ENCODE assay signal across 11 mouse cellular contexts in genomic region chr11:69683576-69683975, GRCm38 (mm10). TPM values are rescaled to one million over a fixed set of nuclear protein-coding genes. Genes with fewer than 3 reads are reported as not detected.
DNase-seq lines count a peak whose midpoint lies in the region; ATAC-seq and TF ChIP-seq lines count a peak whose summit lies in the region.
"Had no signal": no experiment of that assay in that cellular context is flagged by ENCODE, and none has a peak within 500 bp of the region (broad histone marks: within the 10 kb centered on the region; RNA-seq: fewer than 3 reads in every experiment).

No protein-coding gene starts in this region.

- no peaks in the 10 kb centered on the region for H3K9me3 ChIP-seq in forebrain, embryonic 11.5 days (ENCODE audit: control insufficient read depth, low read length)
- no peaks in the 10 kb centered on the region for H3K9me3 ChIP-seq in forebrain, embryonic 13.5 days (replicated peaks)
- H3K9me3 ChIP-seq in lung, embryonic 14.5 days (ENCODE audit: low read depth, low read length) = no peaks in the 10 kb centered on the region
- H3K9me3 ChIP-seq in intestine, embryonic 15.5 days = no peaks in the 10 kb centered on the region
- no peaks in the 10 kb centered on the region for H3K9me3 ChIP-seq in neural tube, embryonic 15.5 days (replicated peaks)
- H3K9me3 ChIP-seq in liver, embryonic 12.5 days (replicated peaks) = no peaks in the 10 kb centered on the region

- peak overlapping the region; percentile 32; the same call in 1 of the 2 replicates for H3K9ac ChIP-seq in forebrain, embryonic 11.5 days (ENCODE audit: low read length)
- H3K9ac ChIP-seq in forebrain, embryonic 13.5 days = no peak overlapping the region
- peak overlapping the region; percentile 47; the same call in 1 of the 2 replicates for H3K9ac ChIP-seq in lung, embryonic 14.5 days
- H3K9ac ChIP-seq in intestine, embryonic 15.5 days = 0 out of 2 replicates have a peak overlapping the region, but pooled peaks have one; percentile 0
- 0 out of 2 replicates have a peak overlapping the region, but pooled peaks have one; percentile 59 for H3K9ac ChIP-seq in neural tube, embryonic 15.5 days (replicated peaks)
- no peak overlapping the region for H3K9ac ChIP-seq in liver, embryonic 12.5 days

- no peak for DNase-seq in forebrain, embryonic 11.5 days (ENCODE audit: low spot score)
- no peak for DNase-seq in lung, embryonic 14.5 days
- no peak for DNase-seq in lung, postnatal 4 days
- DNase-seq: gastrocnemius, postnatal 25 days; kidney, postnatal 25 days had no signal

- no peak overlapping the region for H3K27ac ChIP-seq in forebrain, embryonic 11.5 days (ENCODE audit: low read depth, low read length)
- H3K27ac ChIP-seq in forebrain, embryonic 13.5 days = no peak overlapping the region
- peak overlapping the region; percentile 81; the same call in 1 of the 2 replicates for H3K27ac ChIP-seq in lung, embryonic 14.5 days (ENCODE audit: low read depth)
- peak overlapping the region; percentile 56; the same call in 1 of the 2 replicates for H3K27ac ChIP-seq in intestine, embryonic 15.5 days
- peak overlapping the region; percentile 95 for H3K27ac ChIP-seq in neural tube, embryonic 15.5 days (replicated peaks)
- no peak overlapping the region for H3K27ac ChIP-seq in liver, embryonic 12.5 days

- H3K4me3 ChIP-seq in forebrain, embryonic 11.5 days (ENCODE audit: low read depth, low read length) = no peak overlapping the region
- no peak overlapping the region for H3K4me3 ChIP-seq in forebrain, embryonic 13.5 days
- no peak overlapping the region for H3K4me3 ChIP-seq in lung, embryonic 14.5 days (ENCODE audit: low read depth, low read length)
- H3K4me3 ChIP-seq in intestine, embryonic 15.5 days (replicated peaks) = no peak overlapping the region
- H3K4me3 ChIP-seq in neural tube, embryonic 15.5 days (replicated peaks) = no peak overlapping the region
- no peak overlapping the region for H3K4me3 ChIP-seq in liver, embryonic 12.5 days

- no peaks in the 10 kb centered on the region for H3K27me3 ChIP-seq in forebrain, embryonic 11.5 days (ENCODE audit: control insufficient read depth, insufficient read depth, low read length)
- H3K27me3 ChIP-seq in forebrain, embryonic 13.5 days = no peaks in the 10 kb centered on the region
- H3K27me3 ChIP-seq in lung, embryonic 14.5 days (ENCODE audit: insufficient read depth, low read length) = no peaks in the 10 kb centered on the region
- no peaks in the 10 kb centered on the region for H3K27me3 ChIP-seq in intestine, embryonic 15.5 days (replicated peaks)
- no peaks in the 10 kb centered on the region; the same call in 1 of the 2 replicates for H3K27me3 ChIP-seq in neural tube, embryonic 15.5 days (replicated peaks)
- peaks cover 3% of the 10 kb centered on the region; the same call in 1 of the 2 replicates for H3K27me3 ChIP-seq in liver, embryonic 12.5 days (replicated peaks)
- H3K27me3 ChIP-seq: Patski had no signal

- TF ChIP-seq CTCF in lung, embryonic 14.5 days (IDR thresholded peaks at IDR 0.05; ENCODE audit: low read depth) = no peak

- ATAC-seq in forebrain, embryonic 11.5 days (replicated peaks; ENCODE audit: low FRiP score) = no peak
- ATAC-seq in forebrain, embryonic 13.5 days = no peak
- no peak for ATAC-seq in lung, embryonic 14.5 days (ENCODE audit: insufficient read depth)
- ATAC-seq in intestine, embryonic 15.5 days = no peak
- ATAC-seq in neural tube, embryonic 15.5 days (ENCODE audit: low FRiP score) = no peak
- no peak for ATAC-seq in frontal cortex, adult (ENCODE audit: low TSS enrichment)
- no peak for ATAC-seq in liver, embryonic 12.5 days
- ATAC-seq: Patski had no signal

- WGBS in forebrain, embryonic 11.5 days = 80% methylated on average over 7 of the region's 7 CpGs
- WGBS in forebrain, embryonic 13.5 days = 85% methylated on average over 7 of the region's 7 CpGs
- WGBS in lung, embryonic 14.5 days = 63% methylated on average over 7 of the region's 7 CpGs
- 76% methylated on average over 7 of the region's 7 CpGs for WGBS in intestine, embryonic 15.5 days
- WGBS in neural tube, embryonic 15.5 days = 81% methylated on average over 7 of the region's 7 CpGs
- WGBS in liver, embryonic 12.5 days (ENCODE audit: insufficient replicate concordance) = 62% methylated on average over 7 of the region's 7 CpGs

- H3K4me1 ChIP-seq in forebrain, embryonic 11.5 days (replicated peaks; ENCODE audit: control insufficient read depth, insufficient read depth, low read length) = peaks cover 12% of the 10 kb centered on the region; the same call in 1 of the 2 replicates
- H3K4me1 ChIP-seq in forebrain, embryonic 13.5 days = peaks cover 50% of the 10 kb centered on the region
- H3K4me1 ChIP-seq in lung, embryonic 14.5 days (ENCODE audit: insufficient read depth) = peaks cover 18% of the 10 kb centered on the region
- H3K4me1 ChIP-seq in intestine, embryonic 15.5 days (replicated peaks) = peaks cover 29% of the 10 kb centered on the region
- H3K4me1 ChIP-seq in neural tube, embryonic 15.5 days = peaks cover 62% of the 10 kb centered on the region
- H3K4me1 ChIP-seq in liver, embryonic 12.5 days = peaks cover 53% of the 10 kb centered on the region

- no peak overlapping the region for H3K4me2 ChIP-seq in forebrain, embryonic 11.5 days (ENCODE audit: low read depth, low read length, severe bottlenecking)
- H3K4me2 ChIP-seq in forebrain, embryonic 13.5 days = no peak overlapping the region
- H3K4me2 ChIP-seq in lung, embryonic 14.5 days = peak overlapping the region; percentile 95
- no peak overlapping the region for H3K4me2 ChIP-seq in intestine, embryonic 15.5 days (replicated peaks)
- H3K4me2 ChIP-seq in neural tube, embryonic 15.5 days = peak overlapping the region; percentile 93
- H3K4me2 ChIP-seq in liver, embryonic 12.5 days = no peak overlapping the region

- peaks cover 2% of the 10 kb centered on the region; the same call in 1 of the 2 replicates for H3K36me3 ChIP-seq in forebrain, embryonic 11.5 days (ENCODE audit: control insufficient read depth, insufficient read depth, low read length)
- peaks cover 19% of the 10 kb centered on the region for H3K36me3 ChIP-seq in forebrain, embryonic 13.5 days (ENCODE audit: poor library complexity, severe bottlenecking)
- peaks cover 20% of the 10 kb centered on the region for H3K36me3 ChIP-seq in lung, embryonic 14.5 days (ENCODE audit: insufficient read depth)
- H3K36me3 ChIP-seq in intestine, embryonic 15.5 days = peaks cover 3% of the 10 kb centered on the region
- peaks cover 15% of the 10 kb centered on the region for H3K36me3 ChIP-seq in neural tube, embryonic 15.5 days
- peaks cover 20% of the 10 kb centered on the region for H3K36me3 ChIP-seq in liver, embryonic 12.5 days

RNA-seq across cellular contexts. Expression of gene Senp3, which starts 1.7 kb away (rescaled TPM):
- polyA plus RNA-seq in forebrain, embryonic 11.5 days (2014; fragmentation: Nextera tagmentation; extraction: Ambion mirVana) = 110 and 117 TPM in 2 replicates
- 93.7 and 99.6 TPM in 2 replicates for polyA plus RNA-seq in forebrain, embryonic 13.5 days (2015; fragmentation: Nextera tagmentation; extraction: Ambion mirVana)
- polyA plus RNA-seq in lung, embryonic 14.5 days (2014; fragmentation: Nextera tagmentation; extraction: Ambion mirVana) = 78.7 and 95.0 TPM in 2 replicates
- polyA plus RNA-seq in intestine, embryonic 15.5 days (2015; fragmentation: Nextera tagmentation; extraction: Ambion mirVana) = 62.1 and 63.9 TPM in 2 replicates
- 90.8 and 109 TPM in 2 replicates for polyA plus RNA-seq in neural tube, embryonic 15.5 days (2015; fragmentation: Nextera tagmentation; extraction: Ambion mirVana)
- polyA plus RNA-seq in liver, embryonic 12.5 days (2016; fragmentation: Nextera tagmentation; extraction: Ambion mirVana) = 53.8 and 56.2 TPM in 2 replicates

RNA-seq across cellular contexts. Expression of gene Tnfsf13, which starts 2.0 kb away (rescaled TPM):
- polyA plus RNA-seq in forebrain, embryonic 11.5 days (2014; fragmentation: Nextera tagmentation; extraction: Ambion mirVana) = not detected in 2 replicates
- 0.15 and 0.43 TPM in 2 replicates for polyA plus RNA-seq in forebrain, embryonic 13.5 days (2015; fragmentation: Nextera tagmentation; extraction: Ambion mirVana)
- polyA plus RNA-seq in lung, embryonic 14.5 days (2014; fragmentation: Nextera tagmentation; extraction: Ambion mirVana) = 0.64 and 0.93 TPM in 2 replicates
- 0.33 and 0.54 TPM in 2 replicates for polyA plus RNA-seq in intestine, embryonic 15.5 days (2015; fragmentation: Nextera tagmentation; extraction: Ambion mirVana)
- polyA plus RNA-seq in neural tube, embryonic 15.5 days (2015; fragmentation: Nextera tagmentation; extraction: Ambion mirVana) = 0.19 and 0.43 TPM in 2 replicates
- polyA plus RNA-seq in liver, embryonic 12.5 days (2016; fragmentation: Nextera tagmentation; extraction: Ambion mirVana) = 0.14 and 0.23 TPM in 2 replicates

RNA-seq across cellular contexts. Expression of gene Eif4a1, which starts 11.4 kb away (rescaled TPM):
- polyA plus RNA-seq in forebrain, embryonic 11.5 days (2014; fragmentation: Nextera tagmentation; extraction: Ambion mirVana) = 827 and 855 TPM in 2 replicates
- 654 and 701 TPM in 2 replicates for polyA plus RNA-seq in forebrain, embryonic 13.5 days (2015; fragmentation: Nextera tagmentation; extraction: Ambion mirVana)
- 695 and 712 TPM in 2 replicates for polyA plus RNA-seq in lung, embryonic 14.5 days (2014; fragmentation: Nextera tagmentation; extraction: Ambion mirVana)
- polyA plus RNA-seq in intestine, embryonic 15.5 days (2015; fragmentation: Nextera tagmentation; extraction: Ambion mirVana) = 517 and 559 TPM in 2 replicates
- 437 and 477 TPM in 2 replicates for polyA plus RNA-seq in neural tube, embryonic 15.5 days (2015; fragmentation: Nextera tagmentation; extraction: Ambion mirVana)
- polyA plus RNA-seq in liver, embryonic 12.5 days (2016; fragmentation: Nextera tagmentation; extraction: Ambion mirVana) = 393 and 408 TPM in 2 replicates

RNA-seq across cellular contexts. Expression of gene Tnfsf12, which starts 12.1 kb away (rescaled TPM):
- polyA plus RNA-seq in forebrain, embryonic 11.5 days (2014; fragmentation: Nextera tagmentation; extraction: Ambion mirVana) = 2.4 TPM in 2 replicates
- 1.00 and 1.1 TPM in 2 replicates for polyA plus RNA-seq in forebrain, embryonic 13.5 days (2015; fragmentation: Nextera tagmentation; extraction: Ambion mirVana)
- 10.0 and 11.6 TPM in 2 replicates for polyA plus RNA-seq in lung, embryonic 14.5 days (2014; fragmentation: Nextera tagmentation; extraction: Ambion mirVana)
- polyA plus RNA-seq in intestine, embryonic 15.5 days (2015; fragmentation: Nextera tagmentation; extraction: Ambion mirVana) = 6.6 and 7.0 TPM in 2 replicates
- 4.1 and 5.3 TPM in 2 replicates for polyA plus RNA-seq in neural tube, embryonic 15.5 days (2015; fragmentation: Nextera tagmentation; extraction: Ambion mirVana)
- polyA plus RNA-seq in liver, embryonic 12.5 days (2016; fragmentation: Nextera tagmentation; extraction: Ambion mirVana) = 3.3 and 3.6 TPM in 2 replicates

RNA-seq across cellular contexts. Expression of gene Tnfsfm13, which starts 12.3 kb away (rescaled TPM):
- polyA plus RNA-seq in forebrain, embryonic 11.5 days (2014; fragmentation: Nextera tagmentation; extraction: Ambion mirVana) = 0.60 and 1.2 TPM in 2 replicates
- polyA plus RNA-seq in forebrain, embryonic 13.5 days (2015; fragmentation: Nextera tagmentation; extraction: Ambion mirVana) = 0.45 and 0.87 TPM in 2 replicates
- polyA plus RNA-seq in lung, embryonic 14.5 days (2014; fragmentation: Nextera tagmentation; extraction: Ambion mirVana) = 4.4 and 5.3 TPM in 2 replicates
- polyA plus RNA-seq in intestine, embryonic 15.5 days (2015; fragmentation: Nextera tagmentation; extraction: Ambion mirVana) = 2.6 and 3.1 TPM in 2 replicates
- 1.8 and 2.3 TPM in 2 replicates for polyA plus RNA-seq in neural tube, embryonic 15.5 days (2015; fragmentation: Nextera tagmentation; extraction: Ambion mirVana)
- 0.72 and 0.98 TPM in 2 replicates for polyA plus RNA-seq in liver, embryonic 12.5 days (2016; fragmentation: Nextera tagmentation; extraction: Ambion mirVana)

Comparison
In these comparisons a context has a peak if more than half of its experiments do, and no peak if none do; other contexts are left out.
1. H3K9ac ChIP-seq: peak in forebrain, embryonic 11.5 days (single experiment), lung, embryonic 14.5 days (single experiment), intestine, embryonic 15.5 days (single experiment) and neural tube, embryonic 15.5 days (single experiment); none in forebrain, embryonic 13.5 days (single experiment) and liver, embryonic 12.5 days (single experiment).
2. H3K27ac ChIP-seq: peak in lung, embryonic 14.5 days (single experiment), intestine, embryonic 15.5 days (single experiment) and neural tube, embryonic 15.5 days (single experiment); none in forebrain, embryonic 11.5 days (single experiment), forebrain, embryonic 13.5 days (single experiment) and liver, embryonic 12.5 days (single experiment).
3. H3K4me2 ChIP-seq: peak in lung, embryonic 14.5 days (single experiment) and neural tube, embryonic 15.5 days (single experiment); none in forebrain, embryonic 11.5 days (single experiment), forebrain, embryonic 13.5 days (single experiment), intestine, embryonic 15.5 days (single experiment) and liver, embryonic 12.5 days (single experiment).